Mouse (Mus musculus) ES-Bruce4 (cell line): ENCODE data around the gene Rnf169.

Experiments used
- CTCF ChIP-seq: IDR thresholded peaks from one replicate; pipeline ENCODE4 v1.8.1; 2011; ENCODE audit warnings: low read depth, low read length
- EP300 ChIP-seq: IDR thresholded peaks from 2 replicates; pipeline ENCODE4 v1.6.1; 2011; ENCODE audit warnings: low read depth, low read length; ENCODE audit not compliant: insufficient read depth
- POLR2A ChIP-seq: IDR thresholded peaks from one replicate; pipeline ENCODE4 v1.8.1; 2011; ENCODE audit warnings: low read length; ENCODE audit not compliant: insufficient read depth

- TF ChIP-seq CTCF (peak; percentile 38), POLR2A (no peak), EP300 (no peak)
These were observed 53.1 kb downstream of the Rnf169 start for GRCm38 (mm10) chr7:99926916-99927714.
